Mouse (Mus musculus): ENCODE measurements around the gene Swt1. TPM values are rescaled to one million over a fixed set of nuclear protein-coding genes. Genes with fewer than 3 reads are reported as not detected.

The Swt1 gene
- polyA plus RNA-seq, 1 experiment from 2014 or later: 31.9 TPM

DNA sequence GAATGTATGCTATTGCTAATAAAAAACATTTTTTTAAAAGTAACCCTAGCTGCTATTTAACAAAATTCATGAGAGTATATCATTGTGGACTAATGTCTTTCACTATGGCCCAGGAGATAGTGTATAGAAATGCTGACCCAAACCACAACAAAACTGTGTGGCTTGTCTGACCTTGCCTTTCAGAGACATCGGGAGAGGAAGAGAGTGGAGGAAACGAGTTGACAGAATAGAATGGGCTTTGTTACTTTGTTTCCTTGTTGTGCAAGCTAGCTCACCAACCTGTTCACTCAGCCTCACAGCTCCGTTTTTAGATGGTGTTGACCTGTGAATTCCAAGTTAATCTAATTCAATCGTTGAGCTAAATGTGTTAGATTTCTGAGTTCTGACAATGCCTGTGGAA, 107.8 kb downstream of the Swt1 start:
- WGBS: 71% methylated on average over 4 of the region's 4 CpGs

DNA sequence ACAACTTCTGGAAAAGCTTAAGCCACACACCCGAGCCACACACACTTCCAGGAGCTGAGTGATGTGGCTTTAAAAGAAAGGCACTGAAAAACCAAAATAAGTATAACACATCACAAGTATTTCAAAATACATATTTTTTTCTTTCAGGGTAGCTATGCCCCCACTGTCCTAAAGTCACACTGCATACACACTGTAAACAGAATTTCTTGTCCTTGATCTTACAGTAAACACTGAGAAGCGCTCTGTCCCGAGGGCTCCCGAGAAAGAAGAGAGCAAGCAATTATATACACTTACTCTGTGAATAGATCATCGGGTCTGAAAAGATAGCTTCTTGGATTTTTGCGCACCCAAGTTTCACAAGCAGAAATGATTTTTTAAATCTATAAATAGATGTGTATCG, 109.0 kb downstream of the Swt1 start:
- Histone ChIP-seq H3K9me3 (ENCODE audit: control insufficient read depth, low read depth, low read length) (no peaks in the 10 kb centered on the region), H3K4me3 (ENCODE audit: low read depth, low read length) (no peak overlapping the region), H3K4me1 (ENCODE audit: control insufficient read depth, insufficient read depth, low read length) (no peaks in the 10 kb centered on the region), H3K4me2 (replicated peaks; ENCODE audit: low read depth, low read length) (no peak overlapping the region), H3K27me3 (ENCODE audit: control insufficient read depth, insufficient read depth, low read length) (no peaks in the 10 kb centered on the region), H3K27ac (ENCODE audit: low read length) (no peak overlapping the region), H3K36me3 (ENCODE audit: control insufficient read depth, insufficient read depth, low read length) (no peaks in the 10 kb centered on the region), H3K9ac (replicated peaks; ENCODE audit: low read depth, low read length) (no peak overlapping the region)
- ATAC-seq (ENCODE audit: insufficient number of reproducible peaks, insufficient read depth, low FRiP score, low read depth): no peak
- 61% methylated on average over 7 of the region's 7 CpGs for WGBS

More for the DNA sequence above, 107.8 kb downstream of the Swt1 start:
- Histone ChIP-seq H3K4me3 (ENCODE audit: low read depth, low read length) (no peak overlapping the region), H3K36me3 (ENCODE audit: control insufficient read depth, insufficient read depth, low read length) (no peaks in the 10 kb centered on the region), H3K4me1 (ENCODE audit: control insufficient read depth, insufficient read depth, low read length) (no peaks in the 10 kb centered on the region), H3K27ac (ENCODE audit: low read length) (no peak overlapping the region), H3K27me3 (ENCODE audit: control insufficient read depth, insufficient read depth, low read length) (no peaks in the 10 kb centered on the region), H3K9me3 (ENCODE audit: control insufficient read depth, low read depth, low read length) (no peaks in the 10 kb centered on the region), H3K4me2 (replicated peaks; ENCODE audit: low read depth, low read length) (no peak overlapping the region), H3K9ac (replicated peaks; ENCODE audit: low read depth, low read length) (no peak overlapping the region)
- ATAC-seq (ENCODE audit: insufficient number of reproducible peaks, insufficient read depth, low FRiP score, low read depth): no peak

Small RNA genes lying within 50 kb of the gene (microRNA-seq; reads per million reads assigned to microRNA genes)
- gene Mir7682: 0.78 reads per million

Other genes with a start within 250 kb of the Swt1 start
- gene Gm47985, start 245.9 kb downstream of the Swt1 start, polyA plus RNA-seq (2014; fragmentation: Nextera tagmentation; extraction: Ambion mirVana): not detected in 2 replicates
- gene Gm8947, start 236.1 kb downstream of the Swt1 start, polyA plus RNA-seq (2014; fragmentation: Nextera tagmentation; extraction: Ambion mirVana): not detected in 2 replicates
- gene Gm47995, start 230.0 kb downstream of the Swt1 start, polyA plus RNA-seq (2014; fragmentation: Nextera tagmentation; extraction: Ambion mirVana): not detected in 2 replicates
- gene 3110040M04Rik, start 224.3 kb downstream of the Swt1 start, polyA plus RNA-seq (2014; fragmentation: Nextera tagmentation; extraction: Ambion mirVana): not detected in 2 replicates
- gene Gm47996, start 218.3 kb downstream of the Swt1 start, polyA plus RNA-seq (2014; fragmentation: Nextera tagmentation; extraction: Ambion mirVana): not detected in 2 replicates
- 201 and 217 TPM in 2 replicates for gene Ivns1abp, start 84.0 kb downstream of the Swt1 start, polyA plus RNA-seq (2014; fragmentation: Nextera tagmentation; extraction: Ambion mirVana)
- 42.3 and 44.7 TPM in 2 replicates for gene Trmt1l, start 87 bp upstream of the Swt1 start, polyA plus RNA-seq (2014; fragmentation: Nextera tagmentation; extraction: Ambion mirVana)
- 94.1 and 94.8 TPM in 2 replicates for gene Rnf2, start 72.5 kb upstream of the Swt1 start, polyA plus RNA-seq (2014; fragmentation: Nextera tagmentation; extraction: Ambion mirVana)
- 9.0 and 9.1 TPM in 2 replicates for gene Fam129a, start 142.7 kb upstream of the Swt1 start, polyA plus RNA-seq (2014; fragmentation: Nextera tagmentation; extraction: Ambion mirVana)